Mouse (Mus musculus) gastrocnemius, adult 18-20 months (tissue): ENCODE data around the gene Glp2r. TPM values are rescaled to one million over a fixed set of nuclear protein-coding genes. Genes with fewer than 3 reads are reported as not detected.
A peak's percentile ranks its signal among the peaks of the same experiment; 100 is the strongest.

Experiments used
- DNase-seq: peaks from one replicate; pipeline ENCODE4 v3.0.0; 2021; ENCODE audit warnings: low spot score
- total RNA-seq, 2 experiments: library from RNA; stranded (reverse); gene quantifications; 2 replicates each; pipeline ENCODE4 v1.2.3; 2021

Glp2r gene
- total RNA-seq, 2 experiments from 2014 or later = 0.43 to 0.59 TPM

GRCm38 (mm10) chr11:67664261-67664660 lies 106.7 kb downstream of the Glp2r start:
- DNase-seq = no peak

- DNase-seq = no peak
Observed at GRCm38 (mm10) chr11:67663437-67663836, 107.5 kb downstream of the Glp2r start.

- no peak for DNase-seq
Observed at GRCm38 (mm10) chr11:67661465-67661864, 109.5 kb downstream of the Glp2r start.

GRCm38 (mm10) chr11:67657685-67658382 lies 113.1 kb downstream of the Glp2r start:
- peak; percentile 50 for DNase-seq

- DNase-seq = no peak
Observed at GRCm38 (mm10) chr11:67656811-67657210, 114.1 kb downstream of the Glp2r start.

GRCm38 (mm10) chr11:67656366-67656765 lies 114.6 kb downstream of the Glp2r start:
- no peak for DNase-seq

- peak; percentile 70 for DNase-seq
Observed at GRCm38 (mm10) chr11:67655236-67655959, 115.6 kb downstream of the Glp2r start.

- DNase-seq = no peak
Observed at GRCm38 (mm10) chr11:67654514-67654913, 116.4 kb downstream of the Glp2r start.

- DNase-seq = no peak
Observed at GRCm38 (mm10) chr11:67653521-67654090, 117.3 kb downstream of the Glp2r start.

GRCm38 (mm10) chr11:67652893-67653255 lies 118.1 kb downstream of the Glp2r start:
- no peak for DNase-seq

GRCm38 (mm10) chr11:67652194-67652892 lies 118.6 kb downstream of the Glp2r start:
- DNase-seq = no peak

GRCm38 (mm10) chr11:67651731-67652130 lies 119.2 kb downstream of the Glp2r start:
- DNase-seq = no peak

GRCm38 (mm10) chr11:67649971-67650707 lies 120.8 kb downstream of the Glp2r start:
- no peak for DNase-seq

GRCm38 (mm10) chr11:67648651-67649407 lies 122.1 kb downstream of the Glp2r start:
- peak; percentile 28 for DNase-seq

GRCm38 (mm10) chr11:67647745-67648144 lies 123.2 kb downstream of the Glp2r start:
- DNase-seq = peak; percentile 79

- no peak for DNase-seq
Observed at GRCm38 (mm10) chr11:67644632-67645149, 126.3 kb downstream of the Glp2r start.

GRCm38 (mm10) chr11:67643465-67643864 lies 127.5 kb downstream of the Glp2r start:
- DNase-seq = no peak

- no peak for DNase-seq
Observed at GRCm38 (mm10) chr11:67642835-67643234, 128.1 kb downstream of the Glp2r start.

GRCm38 (mm10) chr11:67642421-67642820 lies 128.5 kb downstream of the Glp2r start:
- DNase-seq = no peak

GRCm38 (mm10) chr11:67640299-67640698 lies 130.7 kb downstream of the Glp2r start:
- no peak for DNase-seq
